Mouse (Mus musculus): ENCODE measurements around the gene Abhd16a. TPM values are rescaled to one million over a fixed set of nuclear protein-coding genes. Genes with fewer than 3 reads are reported as not detected.

Abhd16a gene
- polyA plus RNA-seq, 1 experiment from 2014 or later: 52.1 TPM

DNA sequence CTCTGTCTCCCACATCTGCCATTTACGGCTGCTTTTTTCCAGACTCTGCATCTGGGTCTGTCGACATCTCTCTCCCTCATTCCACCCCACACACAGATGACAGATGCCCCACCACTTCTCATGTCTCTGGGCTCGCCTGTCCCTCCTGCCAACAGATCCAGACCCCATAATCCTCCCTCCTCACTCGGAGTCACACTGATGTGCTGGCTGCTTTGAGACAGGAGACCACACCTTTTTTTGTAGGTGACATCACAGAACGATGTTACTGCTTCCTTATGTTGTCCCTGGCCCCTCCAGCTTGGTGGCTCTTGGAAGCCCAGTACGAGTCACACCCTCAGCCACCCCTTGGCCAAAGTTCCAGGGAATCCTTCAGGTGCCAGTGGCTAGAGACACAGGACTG lies 8.8 kb upstream of the Abhd16a start:
- Histone ChIP-seq H3K4me3 (ENCODE audit: low read depth, low read length) (peak overlapping the region; percentile 34), H3K4me2 (ENCODE audit: low read depth, low read length) (peak overlapping the region; percentile 65), H3K9ac (ENCODE audit: low read depth, low read length) (peak overlapping the region; percentile 58), H3K36me3 (ENCODE audit: control insufficient read depth, insufficient read depth) (no peaks in the 10 kb centered on the region), H3K27me3 (ENCODE audit: control insufficient read depth, insufficient read depth, low read depth, low read length) (peaks cover 6% of the 10 kb centered on the region), H3K9me3 (replicated peaks; ENCODE audit: control insufficient read depth, low read length) (no peaks in the 10 kb centered on the region), H3K27ac (ENCODE audit: low read length) (peak overlapping the region; percentile 80), H3K4me1 (ENCODE audit: control insufficient read depth, low read depth, low read length) (peaks cover 23% of the 10 kb centered on the region)
- ATAC-seq (ENCODE audit: low read depth): peak; percentile 62
- WGBS (ENCODE audit: insufficient replicate concordance): 24% methylated on average over 6 of the region's 6 CpGs

DNA sequence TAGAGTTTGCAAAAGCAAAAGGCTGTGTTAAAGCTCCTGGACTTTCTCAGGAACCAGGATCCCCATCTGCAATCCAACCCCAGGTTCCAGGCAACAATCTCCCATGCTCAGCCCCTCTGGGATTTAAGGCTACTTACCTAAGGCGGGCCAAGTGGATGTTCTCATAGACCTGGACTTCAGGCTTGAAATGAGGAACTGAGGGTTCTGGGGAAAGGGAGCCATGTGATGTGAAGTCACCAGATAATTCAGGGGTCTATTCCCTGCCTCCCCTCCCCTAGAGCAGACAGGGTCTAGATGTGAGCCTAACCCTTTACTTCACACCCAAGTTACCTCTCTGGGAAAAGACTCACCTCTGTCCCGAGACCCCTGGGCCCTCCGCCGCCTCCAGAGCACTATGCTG lies 8.4 kb upstream of the Abhd16a start:
- ATAC-seq (ENCODE audit: low read depth): no peak
- Histone ChIP-seq H3K4me1 (ENCODE audit: control insufficient read depth, low read depth, low read length) (peaks cover 24% of the 10 kb centered on the region), H3K4me2 (ENCODE audit: low read depth, low read length) (no peak overlapping the region; the same call in 1 of the 2 replicates), H3K9me3 (replicated peaks; ENCODE audit: control insufficient read depth, low read length) (no peaks in the 10 kb centered on the region), H3K27ac (ENCODE audit: low read length) (peak overlapping the region; percentile 80; the same call in 1 of the 2 replicates), H3K4me3 (ENCODE audit: low read depth, low read length) (no peak overlapping the region), H3K36me3 (ENCODE audit: control insufficient read depth, insufficient read depth) (no peaks in the 10 kb centered on the region), H3K27me3 (ENCODE audit: control insufficient read depth, insufficient read depth, low read depth, low read length) (peaks cover 6% of the 10 kb centered on the region), H3K9ac (ENCODE audit: low read depth, low read length) (no peak overlapping the region; the same call in 1 of the 2 replicates)
- 86% methylated on average over 4 of the region's 4 CpGs for WGBS (ENCODE audit: insufficient replicate concordance)

DNA sequence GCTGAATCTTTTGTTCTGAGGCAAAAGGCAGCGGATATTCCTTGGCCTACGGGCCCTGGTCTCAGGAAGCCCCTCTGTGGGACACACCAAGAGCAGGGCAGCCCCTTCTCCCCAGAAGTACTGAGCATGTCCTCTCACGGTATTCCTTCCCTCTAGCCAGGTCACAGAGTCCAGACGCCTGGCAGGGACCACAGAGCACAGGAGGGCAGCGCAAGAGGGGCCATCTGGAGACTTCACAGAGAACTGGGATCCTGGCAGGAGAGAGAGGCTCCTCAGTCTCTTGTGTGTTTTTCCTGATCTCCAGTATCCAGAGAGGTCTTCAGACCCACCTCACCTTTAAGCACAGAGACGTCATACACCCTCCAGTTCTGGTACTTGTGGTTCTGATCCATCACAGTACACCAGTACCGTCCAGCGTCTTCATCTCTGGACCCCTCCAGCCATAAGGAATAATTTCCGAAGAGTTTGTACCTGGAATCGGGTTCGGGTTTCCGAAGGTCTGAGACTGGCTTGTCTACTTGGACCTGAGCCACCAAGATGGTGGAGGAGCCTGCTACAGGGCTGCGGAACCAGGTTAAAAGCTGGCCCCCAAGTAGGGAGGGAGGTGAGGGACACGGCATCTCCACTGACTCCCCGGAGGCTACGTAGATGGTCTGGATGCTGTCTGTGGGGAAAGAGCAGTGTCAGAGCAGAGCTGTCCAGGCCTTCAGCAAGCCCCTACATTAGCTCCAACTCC lies 6.1 kb upstream of the Abhd16a start:
- 80% methylated on average over 16 of the region's 16 CpGs for WGBS (ENCODE audit: insufficient replicate concordance)
- Histone ChIP-seq H3K4me1 (ENCODE audit: control insufficient read depth, low read depth, low read length) (peaks cover 22% of the 10 kb centered on the region), H3K36me3 (ENCODE audit: control insufficient read depth, insufficient read depth) (no peaks in the 10 kb centered on the region), H3K9ac (ENCODE audit: low read depth, low read length) (no peak overlapping the region), H3K4me3 (ENCODE audit: low read depth, low read length) (no peak overlapping the region), H3K4me2 (ENCODE audit: low read depth, low read length) (no peak overlapping the region), H3K9me3 (replicated peaks; ENCODE audit: control insufficient read depth, low read length) (no peaks in the 10 kb centered on the region), H3K27ac (ENCODE audit: low read length) (no peak overlapping the region), H3K27me3 (ENCODE audit: control insufficient read depth, insufficient read depth, low read depth, low read length) (peaks cover 2% of the 10 kb centered on the region)
- ATAC-seq (ENCODE audit: low read depth): no peak

DNA sequence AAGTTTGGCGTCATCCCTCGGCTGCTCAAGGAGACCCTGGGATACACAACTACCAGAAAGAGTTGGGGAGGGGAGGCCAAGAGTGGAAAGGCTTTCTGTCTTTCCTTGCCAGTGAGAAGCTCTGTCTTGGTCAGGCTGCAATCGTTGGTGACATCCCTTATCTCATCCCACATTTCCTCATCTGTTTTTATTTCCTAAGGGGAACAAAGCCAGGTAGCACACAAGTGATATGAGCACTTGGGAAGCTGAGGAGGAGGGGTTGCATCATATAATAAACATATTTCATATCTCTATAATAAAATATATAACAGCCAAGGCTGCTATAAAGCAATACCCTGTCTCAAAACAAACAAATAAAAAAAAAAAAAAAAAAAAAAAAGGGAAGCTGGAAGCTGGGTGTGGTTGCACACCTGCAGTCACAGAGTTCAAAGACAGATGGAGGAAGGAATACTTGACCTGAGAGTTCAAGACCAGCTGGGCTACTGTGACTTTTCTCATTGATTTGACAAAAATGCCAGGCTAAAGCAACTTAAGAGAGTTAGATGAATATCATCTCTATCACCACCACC lies 5.0 kb upstream of the Abhd16a start:
- peaks cover 19% of the 10 kb centered on the region for H3K4me1 ChIP-seq (ENCODE audit: control insufficient read depth, low read depth, low read length)
- H3K27me3 ChIP-seq (ENCODE audit: control insufficient read depth, insufficient read depth, low read depth, low read length): no peaks in the 10 kb centered on the region
- no peak overlapping the region for H3K4me2 ChIP-seq (ENCODE audit: low read depth, low read length)
- H3K9me3 ChIP-seq (replicated peaks; ENCODE audit: control insufficient read depth, low read length): no peaks in the 10 kb centered on the region
- no peak for ATAC-seq (ENCODE audit: low read depth)
- no peak overlapping the region for H3K27ac ChIP-seq (ENCODE audit: low read length)
- WGBS (ENCODE audit: insufficient replicate concordance): 41% methylated on average over 3 of the region's 3 CpGs
- no peak overlapping the region for H3K9ac ChIP-seq (ENCODE audit: low read depth, low read length)
- H3K4me3 ChIP-seq (ENCODE audit: low read depth, low read length): no peak overlapping the region
- no peaks in the 10 kb centered on the region for H3K36me3 ChIP-seq (ENCODE audit: control insufficient read depth, insufficient read depth)

DNA sequence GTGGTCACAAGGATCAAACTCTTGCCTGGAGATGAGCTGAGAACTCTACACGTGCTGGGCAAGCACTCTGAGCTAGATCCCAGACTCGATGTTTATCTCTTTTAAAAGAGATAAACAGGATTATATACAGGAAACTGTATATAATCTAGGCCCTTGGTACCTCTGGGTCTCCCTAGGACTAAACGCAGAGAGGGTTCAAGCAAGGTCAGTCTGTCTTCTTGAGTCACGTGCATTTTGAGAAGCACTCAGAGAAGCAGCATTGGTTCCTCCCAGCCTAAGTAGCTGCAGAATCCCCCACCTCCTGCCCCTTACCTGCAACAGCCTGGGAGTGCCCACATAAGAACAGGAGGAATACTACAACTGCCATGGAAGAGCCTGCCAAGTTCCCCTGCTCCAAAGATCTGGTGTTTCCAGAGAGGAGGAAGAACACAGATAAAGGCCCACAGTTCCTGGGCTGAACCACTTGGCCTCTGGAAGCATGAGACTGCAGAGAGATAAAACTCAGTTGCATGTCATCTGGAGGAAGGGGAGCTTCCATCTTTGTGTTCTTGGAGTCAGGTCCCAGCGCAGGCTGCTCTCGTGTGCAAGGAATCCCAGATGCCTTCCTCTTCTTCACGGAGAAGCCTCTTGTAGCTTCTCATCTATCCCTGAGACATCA lies 3.7 kb upstream of the Abhd16a start, which contains the start of gene Ly6g6f:
TSS of gene Ly6g6f (minus strand) at position 403 of the 658 bp plus-strand sequence.
- Histone ChIP-seq H3K4me1 (ENCODE audit: control insufficient read depth, low read depth, low read length) (peaks cover 12% of the 10 kb centered on the region), H3K4me2 (ENCODE audit: low read depth, low read length) (no peak within 1 kb of the TSS), H3K27ac (ENCODE audit: low read length) (no peak within 1 kb of the TSS), H3K36me3 (ENCODE audit: control insufficient read depth, insufficient read depth) (no peaks in the 10 kb centered on the region), H3K27me3 (ENCODE audit: control insufficient read depth, insufficient read depth, low read depth, low read length) (no peaks in the 10 kb centered on the region), H3K9ac (ENCODE audit: low read depth, low read length) (no peak within 1 kb of the TSS), H3K4me3 (ENCODE audit: low read depth, low read length) (no peak within 1 kb of the TSS), H3K9me3 (replicated peaks; ENCODE audit: control insufficient read depth, low read length) (no peaks in the 10 kb centered on the region)
- 35% methylated on average over 7 of the region's 7 CpGs for WGBS (ENCODE audit: insufficient replicate concordance)
- ATAC-seq (ENCODE audit: low read depth): no peak

DNA sequence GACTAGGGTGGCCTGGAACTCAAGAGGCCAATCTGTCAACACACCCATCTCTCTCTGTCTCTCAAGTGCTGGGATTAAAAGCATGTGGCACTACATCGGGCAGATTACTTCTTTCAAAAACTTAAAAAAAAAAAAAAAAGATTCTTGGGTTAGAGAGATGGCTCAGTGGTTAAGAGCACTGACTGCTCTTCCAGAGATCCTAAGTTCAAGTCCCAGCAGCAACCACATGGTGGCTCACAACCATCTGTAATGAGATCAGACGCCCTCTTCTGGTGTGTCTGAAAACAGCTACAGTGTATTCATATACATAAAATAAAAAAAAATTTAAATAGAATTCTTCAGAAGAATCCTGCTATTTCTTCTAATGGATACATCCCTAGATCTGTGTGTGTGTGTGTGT lies 912 bp upstream of the Abhd16a start:
- Histone ChIP-seq H3K9ac (ENCODE audit: low read depth, low read length) (no peak overlapping the region), H3K27ac (ENCODE audit: low read length) (no peak overlapping the region), H3K27me3 (ENCODE audit: control insufficient read depth, insufficient read depth, low read depth, low read length) (no peaks in the 10 kb centered on the region), H3K36me3 (ENCODE audit: control insufficient read depth, insufficient read depth) (peaks cover 14% of the 10 kb centered on the region), H3K4me1 (ENCODE audit: control insufficient read depth, low read depth, low read length) (peaks cover 14% of the 10 kb centered on the region), H3K4me2 (ENCODE audit: low read depth, low read length) (no peak overlapping the region), H3K9me3 (replicated peaks; ENCODE audit: control insufficient read depth, low read length) (no peaks in the 10 kb centered on the region), H3K4me3 (ENCODE audit: low read depth, low read length) (no peak overlapping the region)
- no peak for ATAC-seq (ENCODE audit: low read depth)
- WGBS (ENCODE audit: insufficient replicate concordance): 30% methylated on average over 2 of the region's 2 CpGs

DNA sequence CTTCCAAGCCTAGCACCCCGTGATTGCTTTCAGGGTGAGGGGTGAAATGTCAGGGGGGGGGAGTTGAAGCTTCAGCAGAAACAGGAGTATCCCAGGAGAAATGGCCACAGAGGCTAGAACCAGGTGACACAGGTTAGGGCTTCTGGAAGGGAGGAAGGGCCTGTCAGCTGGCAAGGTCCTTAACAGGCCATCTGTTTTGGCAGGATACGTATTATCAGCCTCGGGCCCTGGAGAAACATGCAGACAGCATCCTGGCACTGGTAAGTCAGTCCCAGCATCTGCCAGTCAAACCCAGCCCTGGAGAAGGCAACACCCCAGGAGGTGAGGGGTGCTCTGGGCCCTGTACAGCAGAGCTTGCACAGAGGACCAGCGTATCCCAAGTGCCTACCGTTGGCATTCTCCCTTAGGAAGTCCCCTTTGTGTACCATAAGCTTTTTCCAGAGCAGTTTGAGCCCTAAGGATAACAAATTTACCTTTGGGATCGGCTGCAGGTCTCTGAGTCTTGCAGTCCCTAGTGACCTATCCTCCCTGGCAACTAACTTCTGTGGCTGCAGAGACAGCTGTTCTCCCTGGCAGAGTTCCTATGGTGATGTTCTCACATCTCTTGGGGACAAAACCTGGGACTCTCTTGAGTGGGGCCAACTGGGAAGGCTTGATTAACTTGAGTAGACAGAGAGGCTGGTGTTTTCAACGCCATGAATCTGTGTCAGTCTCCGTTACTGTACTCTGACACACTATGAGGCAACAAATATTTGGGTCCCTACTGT lies 1.3 kb downstream of the Abhd16a start:
- no peaks in the 10 kb centered on the region for H3K9me3 ChIP-seq (replicated peaks; ENCODE audit: control insufficient read depth, low read length)
- no peaks in the 10 kb centered on the region for H3K27me3 ChIP-seq (ENCODE audit: control insufficient read depth, insufficient read depth, low read depth, low read length)
- H3K36me3 ChIP-seq (ENCODE audit: control insufficient read depth, insufficient read depth): peaks cover 25% of the 10 kb centered on the region
- peaks cover 14% of the 10 kb centered on the region for H3K4me1 ChIP-seq (ENCODE audit: control insufficient read depth, low read depth, low read length)
- WGBS (ENCODE audit: insufficient replicate concordance): 60% methylated on average over 8 of the region's 8 CpGs
- peak overlapping the region; percentile 95 for H3K27ac ChIP-seq (ENCODE audit: low read length)
- H3K4me2 ChIP-seq (ENCODE audit: low read depth, low read length): peak overlapping the region; percentile 66
- H3K9ac ChIP-seq (ENCODE audit: low read depth, low read length): peak overlapping the region; percentile 94
- ATAC-seq (ENCODE audit: low read depth): peak; percentile 39
- H3K4me3 ChIP-seq (ENCODE audit: low read depth, low read length): peak overlapping the region; percentile 78

DNA sequence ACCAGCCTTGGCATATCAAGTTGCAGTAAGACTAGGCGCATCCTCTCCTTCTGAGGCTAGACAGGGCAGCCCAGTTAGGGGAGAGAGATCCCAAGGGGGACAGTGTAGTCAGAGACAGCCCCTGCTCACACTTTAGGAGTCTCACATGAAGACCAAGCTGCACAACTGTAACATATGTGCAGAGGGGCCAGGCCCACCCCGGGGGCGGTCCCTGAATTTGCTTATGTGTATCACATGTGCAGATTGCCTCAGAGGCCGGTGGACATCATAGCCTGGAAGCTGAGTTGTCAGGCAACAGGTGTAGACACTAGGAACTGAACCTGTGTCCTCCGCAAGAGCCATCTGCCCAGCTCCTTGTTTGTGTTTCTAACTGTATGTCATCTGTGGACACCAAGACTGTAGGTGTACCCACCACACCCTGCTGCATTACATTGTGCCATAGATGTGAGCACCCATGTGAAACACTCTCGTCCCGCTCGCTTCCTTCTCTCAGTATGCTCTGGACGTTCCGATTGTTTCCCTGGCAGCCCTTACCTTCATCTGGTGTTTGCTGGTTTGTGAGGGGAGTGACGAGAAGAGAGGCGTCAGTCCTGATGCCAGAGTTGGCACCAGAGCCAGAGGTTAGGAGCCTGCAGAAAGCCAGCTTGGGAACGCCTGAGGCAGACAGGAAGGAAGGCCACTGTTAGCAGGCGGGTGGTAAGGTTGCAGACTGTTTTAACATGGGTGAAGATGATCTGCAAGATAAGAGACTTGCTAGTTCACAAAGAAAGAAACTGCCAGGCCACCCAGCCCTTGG lies 3.5 kb downstream of the Abhd16a start:
- Histone ChIP-seq H3K36me3 (ENCODE audit: control insufficient read depth, insufficient read depth) (peaks cover 41% of the 10 kb centered on the region), H3K9ac (ENCODE audit: low read depth, low read length) (no peak overlapping the region), H3K27ac (ENCODE audit: low read length) (no peak overlapping the region)

More for the DNA sequence above, 3.5 kb downstream of the Abhd16a start:
- H3K9me3 ChIP-seq (replicated peaks; ENCODE audit: control insufficient read depth, low read length): no peaks in the 10 kb centered on the region
- peaks cover 11% of the 10 kb centered on the region for H3K4me1 ChIP-seq (ENCODE audit: control insufficient read depth, low read depth, low read length)
- H3K4me3 ChIP-seq (ENCODE audit: low read depth, low read length): no peak overlapping the region
- no peaks in the 10 kb centered on the region for H3K27me3 ChIP-seq (ENCODE audit: control insufficient read depth, insufficient read depth, low read depth, low read length)
- 79% methylated on average over 14 of the region's 14 CpGs for WGBS (ENCODE audit: insufficient replicate concordance)
- no peak for ATAC-seq (ENCODE audit: low read depth)
- H3K4me2 ChIP-seq (ENCODE audit: low read depth, low read length): no peak overlapping the region

All from liver, embryonic 16.5 days (tissue).